24 mouse cellular contexts compared by ENCODE assay signal in the genomic region with DNA sequence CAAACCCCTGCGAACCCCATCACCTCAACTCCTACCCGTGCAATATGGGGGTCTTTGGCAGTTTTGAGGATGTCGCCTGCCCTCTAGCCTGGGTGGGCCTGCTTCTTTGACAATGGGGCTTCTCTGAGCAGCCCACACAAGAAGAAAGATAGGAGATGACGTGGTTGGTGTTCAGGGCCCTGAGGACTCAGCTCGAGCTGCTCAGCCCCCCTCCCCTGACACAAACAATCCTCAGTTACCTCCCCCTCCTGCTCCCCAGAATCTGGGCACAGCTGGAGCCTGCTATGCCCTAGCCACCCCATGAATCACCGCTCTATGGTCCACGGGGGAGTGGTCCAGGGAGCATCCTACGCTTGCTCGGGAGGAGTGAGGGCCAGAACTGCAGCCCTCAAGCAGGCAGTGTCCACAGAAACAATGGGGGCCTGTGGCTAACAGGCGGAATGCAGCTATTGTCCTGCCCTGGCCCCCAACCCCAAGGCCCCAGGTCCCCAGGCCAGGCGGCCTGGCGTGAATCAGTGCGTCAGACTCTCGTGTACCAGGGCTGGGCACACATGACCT. TPM values are rescaled to one million over a fixed set of nuclear protein-coding genes. Genes with fewer than 3 reads are reported as not detected.
DNase-seq lines count a peak whose midpoint lies in the region; ATAC-seq and TF ChIP-seq lines count a peak whose summit lies in the region.
"Had no signal": no experiment of that assay in that cellular context is flagged by ENCODE, and none has a peak within 500 bp of the region (broad histone marks: within the 10 kb centered on the region; RNA-seq: fewer than 3 reads in every experiment).

No protein-coding gene starts in this region.

- peaks cover 16% of the 10 kb centered on the region for H3K4me1 ChIP-seq in hindbrain, embryonic 11.5 days (replicated peaks; ENCODE audit: control insufficient read depth, insufficient read depth, low read length)
- H3K4me1 ChIP-seq in hindbrain, postnatal 0 days (ENCODE audit: insufficient read depth, low read length): peaks cover 8% of the 10 kb centered on the region
- peaks cover 49% of the 10 kb centered on the region for H3K4me1 ChIP-seq in midbrain, embryonic 13.5 days (replicated peaks)
- no peaks in the 10 kb centered on the region for H3K4me1 ChIP-seq in thymus, adult 2 months (replicated peaks; ENCODE audit: control insufficient read depth, insufficient read depth, low read length)
- H3K4me1 ChIP-seq: liver, embryonic 15.5 days; megakaryocyte, embryonic 14.5 days had no signal

- peaks cover 18% of the 10 kb centered on the region for H3K27me3 ChIP-seq in hindbrain, embryonic 11.5 days (ENCODE audit: control insufficient read depth, insufficient read depth, low read length)
- peaks cover 28% of the 10 kb centered on the region for H3K27me3 ChIP-seq in hindbrain, postnatal 0 days (ENCODE audit: insufficient read depth, low read length)
- peaks cover 57% of the 10 kb centered on the region for H3K27me3 ChIP-seq in midbrain, embryonic 13.5 days
- peaks cover 3% of the 10 kb centered on the region; the same call in 1 of the 2 replicates for H3K27me3 ChIP-seq in thymus, adult 2 months (ENCODE audit: control insufficient read depth, insufficient read depth, low read length)

- no peaks in the 10 kb centered on the region for H3K36me3 ChIP-seq in hindbrain, embryonic 11.5 days (ENCODE audit: control insufficient read depth, insufficient read depth, low read length)
- H3K36me3 ChIP-seq in hindbrain, postnatal 0 days (ENCODE audit: insufficient read depth, low read length): no peaks in the 10 kb centered on the region
- no peaks in the 10 kb centered on the region for H3K36me3 ChIP-seq in midbrain, embryonic 13.5 days
- H3K36me3 ChIP-seq in thymus, adult 2 months (ENCODE audit: control insufficient read depth, insufficient read depth, low read length): no peaks in the 10 kb centered on the region
- H3K36me3 ChIP-seq: limb, embryonic 13.5 days; liver, embryonic 15.5 days had no signal

- H3K4me3 ChIP-seq in hindbrain, embryonic 11.5 days (ENCODE audit: low read depth, low read length): no peak overlapping the region
- H3K4me3 ChIP-seq in hindbrain, postnatal 0 days (ENCODE audit: low read length): no peak overlapping the region
- no peak overlapping the region for H3K4me3 ChIP-seq in midbrain, embryonic 13.5 days (replicated peaks)
- no peak overlapping the region for H3K4me3 ChIP-seq in thymus, adult 2 months (ENCODE audit: control insufficient read depth, insufficient read depth, low read length)
- H3K4me3 ChIP-seq: erythroblast, embryonic 14.5 days; left cerebral cortex, adult 2 months; limb, embryonic 13.5 days; liver, embryonic 15.5 days; megakaryocyte, embryonic 14.5 days had no signal

- H3K9me3 ChIP-seq in hindbrain, embryonic 11.5 days (ENCODE audit: control insufficient read depth, low read length): no peaks in the 10 kb centered on the region
- no peaks in the 10 kb centered on the region for H3K9me3 ChIP-seq in hindbrain, postnatal 0 days (ENCODE audit: low read length)
- H3K9me3 ChIP-seq in midbrain, embryonic 13.5 days: no peaks in the 10 kb centered on the region
- H3K9me3 ChIP-seq: limb, embryonic 13.5 days; liver, embryonic 15.5 days; megakaryocyte, embryonic 14.5 days had no signal

- peak overlapping the region; percentile 19 for H3K4me2 ChIP-seq in hindbrain, embryonic 11.5 days (replicated peaks; ENCODE audit: low read depth, low read length)
- no peak overlapping the region for H3K4me2 ChIP-seq in hindbrain, postnatal 0 days (ENCODE audit: low read depth, low read length)
- H3K4me2 ChIP-seq in midbrain, embryonic 13.5 days (replicated peaks): peak overlapping the region; percentile 35
- H3K4me2 ChIP-seq: limb, embryonic 13.5 days; liver, embryonic 15.5 days had no signal

- peak overlapping the region; percentile 81 for H3K27ac ChIP-seq in hindbrain, embryonic 11.5 days (ENCODE audit: low read depth, low read length)
- no peak overlapping the region for H3K27ac ChIP-seq in hindbrain, postnatal 0 days
- peak overlapping the region; percentile 69 for H3K27ac ChIP-seq in midbrain, embryonic 13.5 days
- H3K27ac ChIP-seq in thymus, adult 2 months (ENCODE audit: control insufficient read depth, insufficient read depth, low read length): no peak overlapping the region
- H3K27ac ChIP-seq: left cerebral cortex, adult 2 months; limb, embryonic 13.5 days; liver, embryonic 15.5 days had no signal

- no peak for TF ChIP-seq POLR2A in thymus, adult 2 months (IDR thresholded peaks at IDR 0.05; ENCODE audit: control insufficient read depth, extremely low read depth, insufficient read depth, low read length, poor library complexity)

- H3K9ac ChIP-seq in hindbrain, embryonic 11.5 days (ENCODE audit: low read depth, low read length): peak overlapping the region; percentile 40; the same call in 1 of the 2 replicates
- H3K9ac ChIP-seq in hindbrain, postnatal 0 days (replicated peaks; ENCODE audit: low read length): no peak overlapping the region
- H3K9ac ChIP-seq in midbrain, embryonic 13.5 days (replicated peaks): peak overlapping the region; percentile 36; the same call in 1 of the 2 replicates
- H3K9ac ChIP-seq: limb, embryonic 13.5 days; liver, embryonic 15.5 days had no signal

- TF ChIP-seq CTCF in hindbrain, postnatal 0 days (IDR thresholded peaks at IDR 0.05; ENCODE audit: low read depth): no peak
- no peak for TF ChIP-seq CTCF in thymus, adult 2 months (IDR thresholded peaks at IDR 0.05; ENCODE audit: borderline replicate concordance, control insufficient read depth, extremely low read depth, insufficient read depth, low read length, poor library complexity)

- DNase-seq in hindbrain, embryonic 11.5 days (ENCODE audit: low spot score): no peak
- no peak for DNase-seq in hindbrain, postnatal 0 days (ENCODE audit: low spot score)
- peak; percentile 60 for DNase-seq in retina, postnatal 1 day
- no peak for DNase-seq in retina, embryonic 14.5 days (ENCODE audit: low spot score)
- no peak for DNase-seq in natural killer cell, adult 2 months (ENCODE audit: low spot score in 2 of 2)
- no peak for DNase-seq in thymus, adult 2 months
- DNase-seq: adrenal gland, postnatal 14 days; cerebellum, postnatal 14 days; kidney, adult 11 months; kidney, postnatal 25 days; lung, postnatal 10 days; right cerebral cortex, postnatal 14 days; thymus, adult 18-20 months had no signal

- ATAC-seq in hindbrain, embryonic 11.5 days (ENCODE audit: low FRiP score): peak; percentile 65
- ATAC-seq in hindbrain, postnatal 0 days: no peak
- peak; percentile 38; the same call in 1 of the 2 replicates for ATAC-seq in midbrain, embryonic 13.5 days

- 15% methylated on average over 14 of the region's 14 CpGs for whole genome bisulfite sequencing in hindbrain, embryonic 11.5 days
- WGBS in hindbrain, postnatal 0 days: 27% methylated on average over 14 of the region's 14 CpGs
- 9% methylated on average over 14 of the region's 14 CpGs for WGBS in midbrain, embryonic 13.5 days
- WGBS in thymus, adult 2 months: 65% methylated on average over 14 of the region's 14 CpGs

RNA-seq across cellular contexts. Expression of a gene that starts 10.9 kb away (rescaled TPM):
- polyA plus RNA-seq in hindbrain, embryonic 11.5 days (2014; fragmentation: Nextera tagmentation; extraction: Ambion mirVana): 17.4 and 18.8 TPM in 2 replicates
- total RNA-seq in hindbrain, postnatal 0 days (2014; rRNA removed): 4.8 and 7.0 TPM in 2 replicates
- 4.1 and 6.3 TPM in 2 replicates for polyA plus RNA-seq in hindbrain, postnatal 0 days (2015; fragmentation: Nextera tagmentation; extraction: Ambion mirVana)
- 14.2 and 19.3 TPM in 2 replicates for polyA plus RNA-seq in midbrain, embryonic 13.5 days (2015; fragmentation: Nextera tagmentation; extraction: Ambion mirVana)
- polyA plus RNA-seq in thymus, adult 2 months (2012; rRNA removed): 0.38 and 0.46 TPM in 2 replicates
- total RNA-seq: granulocyte monocyte progenitor cell, adult 5-6 weeks; hematopoietic stem cell, adult 5-6 weeks; neutrophil, adult 5-6 weeks had no signal
- polyA plus RNA-seq: liver, embryonic 15.5 days had no signal

RNA-seq across cellular contexts. Expression of a gene that starts 25.8 kb away (rescaled TPM):
- polyA plus RNA-seq in hindbrain, embryonic 11.5 days (2014; fragmentation: Nextera tagmentation; extraction: Ambion mirVana): 65.8 and 67.5 TPM in 2 replicates
- total RNA-seq in hindbrain, postnatal 0 days (2014; rRNA removed): 4.0 and 9.0 TPM in 2 replicates
- 31.2 and 39.0 TPM in 2 replicates for polyA plus RNA-seq in hindbrain, postnatal 0 days (2015; fragmentation: Nextera tagmentation; extraction: Ambion mirVana)
- 48.3 and 51.1 TPM in 2 replicates for polyA plus RNA-seq in midbrain, embryonic 13.5 days (2015; fragmentation: Nextera tagmentation; extraction: Ambion mirVana)
- 6.0 and 6.3 TPM in 2 replicates for polyA plus RNA-seq in thymus, adult 2 months (2012; rRNA removed)

RNA-seq across cellular contexts. Expression of a gene that starts 32.9 kb away (rescaled TPM):
- 3.2 and 4.7 TPM in 2 replicates for polyA plus RNA-seq in hindbrain, embryonic 11.5 days (2014; fragmentation: Nextera tagmentation; extraction: Ambion mirVana)
- 7.1 and 7.3 TPM in 2 replicates for total RNA-seq in hindbrain, postnatal 0 days (2014; rRNA removed)
- polyA plus RNA-seq in hindbrain, postnatal 0 days (2015; fragmentation: Nextera tagmentation; extraction: Ambion mirVana): 2.5 and 3.1 TPM in 2 replicates
- polyA plus RNA-seq in midbrain, embryonic 13.5 days (2015; fragmentation: Nextera tagmentation; extraction: Ambion mirVana): 2.8 and 3.0 TPM in 2 replicates
- polyA plus RNA-seq in thymus, adult 2 months (2012; rRNA removed): 36.1 and 59.4 TPM in 2 replicates

RNA-seq across cellular contexts. Expression of a gene that starts 47.0 kb away (rescaled TPM):
- 197 and 210 TPM in 2 replicates for polyA plus RNA-seq in hindbrain, embryonic 11.5 days (2014; fragmentation: Nextera tagmentation; extraction: Ambion mirVana)
- total RNA-seq in hindbrain, postnatal 0 days (2014; rRNA removed): 18.7 and 33.0 TPM in 2 replicates
- polyA plus RNA-seq in hindbrain, postnatal 0 days (2015; fragmentation: Nextera tagmentation; extraction: Ambion mirVana): 79.7 and 87.9 TPM in 2 replicates
- polyA plus RNA-seq in midbrain, embryonic 13.5 days (2015; fragmentation: Nextera tagmentation; extraction: Ambion mirVana): 147 and 153 TPM in 2 replicates
- polyA plus RNA-seq in thymus, adult 2 months (2012; rRNA removed): 23.2 and 25.3 TPM in 2 replicates

RNA-seq across cellular contexts. Expression of a gene that starts 57.0 kb away (rescaled TPM):
- polyA plus RNA-seq in hindbrain, embryonic 11.5 days (2014; fragmentation: Nextera tagmentation; extraction: Ambion mirVana): 0.40 and 0.53 TPM in 2 replicates
- 0.26 TPM in 1 of 2 replicates, not detected in the other for total RNA-seq in hindbrain, postnatal 0 days (2014; rRNA removed)
- polyA plus RNA-seq in hindbrain, postnatal 0 days (2015; fragmentation: Nextera tagmentation; extraction: Ambion mirVana): 0.23 TPM in 1 of 2 replicates, not detected in the other
- 0.79 and 1.1 TPM in 2 replicates for polyA plus RNA-seq in midbrain, embryonic 13.5 days (2015; fragmentation: Nextera tagmentation; extraction: Ambion mirVana)
- polyA plus RNA-seq in thymus, adult 2 months (2012; rRNA removed): not detected in 2 replicates
- total RNA-seq: adrenal gland, postnatal 14 days; gastrocnemius, adult 18-20 months; granulocyte monocyte progenitor cell, adult 5-6 weeks; hematopoietic stem cell, adult 5-6 weeks; neutrophil, adult 5-6 weeks had no signal
- polyA plus RNA-seq: erythroblast, embryonic 14.5 days; heart, embryonic 14.5 days; liver, embryonic 15.5 days had no signal

Comparison
In these comparisons a context has a peak if more than half of its experiments do, and no peak if none do; other contexts are left out.
1. H3K27ac ChIP-seq: peak in hindbrain, embryonic 11.5 days (single experiment) and midbrain, embryonic 13.5 days (single experiment); none in hindbrain, postnatal 0 days (single experiment) and thymus, adult 2 months (single experiment).